Mouse (Mus musculus) kidney, embryonic 14.5 days (tissue): ENCODE data around the gene March5. TPM values are rescaled to one million over a fixed set of nuclear protein-coding genes. Genes with fewer than 3 reads are reported as not detected.

Experiments
- ATAC-seq: fragments of 200-750 bp; cut with Nextera tagmentation; 2 replicates; pipeline ENCODE4 v1.8.0; 2017; ENCODE audit warnings: moderate number of reproducible peaks, mild to moderate bottlenecking, moderate TSS enrichment, moderate library complexity; ENCODE audit not compliant: low FRiP score, low TSS enrichment
- H3K27ac ChIP-seq: fragments of 300-500 bp; sonication (generic); 2 replicates; pipeline ENCODE4 v1.5.1; 2014; ENCODE audit warnings: low read depth, mild to moderate bottlenecking, low read length, moderate library complexity, mixed read lengths
- H3K27me3 ChIP-seq: fragments of 300-500 bp; sonication (generic); 2 replicates; pipeline ENCODE4 v1.6.1; 2014; ENCODE audit warnings: mild to moderate bottlenecking, low read length; ENCODE audit not compliant: control insufficient read depth, insufficient read depth
- H3K36me3 ChIP-seq: fragments of 300-500 bp; sonication (generic); 2 replicates; pipeline ENCODE4 v1.6.1; 2014; ENCODE audit warnings: low read length, mixed read lengths; ENCODE audit not compliant: control insufficient read depth, insufficient read depth
- H3K4me1 ChIP-seq: fragments of 300-500 bp; sonication (generic); 2 replicates; pipeline ENCODE4 v1.6.1; 2014; ENCODE audit warnings: low read length, mixed read lengths; ENCODE audit not compliant: control insufficient read depth, insufficient read depth
- H3K4me2 ChIP-seq: fragments of 300-500 bp; sonication (generic); replicated peaks from 2 replicates; pipeline ENCODE4 v1.6.1; 2014; ENCODE audit warnings: low read depth, mild to moderate bottlenecking, low read length
- H3K4me3 ChIP-seq: fragments of 300-500 bp; sonication (generic); 2 replicates; pipeline ENCODE4 v1.5.1; 2014; ENCODE audit warnings: mild to moderate bottlenecking, low read length
- H3K9ac ChIP-seq: fragments of 300-500 bp; sonication (generic); 2 replicates; pipeline ENCODE4 v1.6.1; 2014; ENCODE audit warnings: low read depth, mild to moderate bottlenecking, low read length, moderate library complexity
- H3K9me3 ChIP-seq: fragments of 300-500 bp; sonication (generic); 2 replicates; pipeline ENCODE4 v1.6.1; 2016; ENCODE audit warnings: low read length; ENCODE audit not compliant: control insufficient read depth
- WGBS: fragments of 180-500 bp; shearing (Covaris S2); extraction: QIAGEN DNeasy Blood & Tissue Kit; methylation state at CpG from one replicate; pipeline ENCODE4 v1.1.7; 2014; 5-methylcytosine and 5-hydroxymethylcytosine counted together
- polyA plus RNA-seq: library from polyadenylated mRNA; unstranded; fragments of >200 nt; fragmentation: Nextera tagmentation; extraction: Ambion mirVana; gene quantifications from 2 replicates; pipeline ENCODE4 v1.2.1, GENCODE M21; 2014

March5 gene
- polyA plus RNA-seq, 1 experiment from 2014 or later = 119 TPM

- H3K4me1 ChIP-seq = no peaks in the 10 kb centered on the region
- H3K27me3 ChIP-seq = no peaks in the 10 kb centered on the region
- H3K9ac ChIP-seq = no peak overlapping the region
- peaks cover 18% of the 10 kb centered on the region for H3K36me3 ChIP-seq
- no peaks in the 10 kb centered on the region for H3K9me3 ChIP-seq
- ATAC-seq = no peak
- H3K4me3 ChIP-seq = no peak overlapping the region
- H3K27ac ChIP-seq = no peak overlapping the region
- WGBS = 95% methylated on average over 16 of the region's 16 CpGs
- H3K4me2 ChIP-seq = no peak overlapping the region
Observed at GRCm38 (mm10) chr19:37269106-37269505, 61.8 kb downstream of the March5 start.

Other genes with a start within 250 kb of the March5 start
- 0.83 and 1.0 TPM in 2 replicates for gene Cpeb3, start 1.1 kb downstream of the March5 start, polyA plus RNA-seq
- 30.4 and 74.9 TPM in 2 replicates for gene Ide, start 130.3 kb downstream of the March5 start, polyA plus RNA-seq
- gene Kif11, start 168.9 kb downstream of the March5 start, polyA plus RNA-seq = 49.4 and 79.4 TPM in 2 replicates
- 11.5 and 11.6 TPM in 2 replicates for gene Hhex, start 227.3 kb downstream of the March5 start, polyA plus RNA-seq